Mouse (Mus musculus): ENCODE measurements around the gene Scn2a. TPM values are rescaled to one million over a fixed set of nuclear protein-coding genes. Genes with fewer than 3 reads are reported as not detected.
A peak's percentile ranks its signal among the peaks of the same experiment; 100 is the strongest.

Scn2a gene
- total and polyA plus RNA-seq, 3 experiments, result 0.59 to 4.8 (median 2.3) TPM

DNA sequence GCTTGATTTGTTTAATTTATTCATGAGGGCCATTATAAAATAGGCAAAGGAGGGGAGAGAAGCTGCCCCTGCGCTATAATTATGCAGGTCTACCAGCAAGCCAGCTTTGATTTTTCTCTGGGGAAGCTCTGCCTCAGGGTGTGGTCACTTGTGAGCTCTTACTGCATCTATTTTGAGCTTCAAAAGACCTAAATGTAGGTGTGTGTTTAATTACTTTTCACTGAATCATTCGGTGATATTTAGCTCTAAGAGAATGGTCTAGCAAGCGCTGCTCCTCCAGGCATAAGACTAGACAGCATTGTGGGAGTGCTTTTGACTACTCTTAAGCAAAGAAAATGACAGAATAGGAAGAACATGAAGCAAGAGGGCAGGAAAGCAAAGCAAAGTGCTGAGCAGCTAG, 80.6 kb downstream of the Scn2a start:
- no peak overlapping the region; the same call in 1 of the 2 replicates for H3K4me2 ChIP-seq (ENCODE audit: insufficient read depth, low read depth, poor library complexity, severe bottlenecking)
- peak overlapping the region; percentile 41; the same call in 1 of the 2 replicates for H3K27ac ChIP-seq (ENCODE audit: insufficient read depth, low read depth)
- peaks cover 0 to 14% of the 10 kb centered on the region in 2 experiments; a peak in 2 of 4 replicates for H3K4me1 ChIP-seq (ENCODE audit: control insufficient read depth in 1 of 2, insufficient read depth in 2 of 2)
- peaks cover 0 to 2% of the 10 kb centered on the region in 2 experiments for H3K36me3 ChIP-seq (replicated peaks in 1 of 2; ENCODE audit: control insufficient read depth in 1 of 2, insufficient read depth in 1 of 2, low read length in 1 of 2)
- in situ Hi-C loops (cut with MboI; ENCODE audit: low pct_ligation_motif_present, low pct_unique_long_range_greater_than_20kb, low sequenced_read_pairs) (no loop called here), dilution Hi-C loops (cut with MboI; ENCODE audit: extremely low pct_ligation_motif_present, extremely low pct_unique_long_range_greater_than_20kb, low sequenced_read_pairs) (no loop called here)
- TF ChIP-seq TBP (conservative IDR thresholded peaks at IDR 0.05; ENCODE audit: low read depth, low read length) (no peak), ELF1 (IDR thresholded peaks at IDR 0.05; ENCODE audit: low read depth, low read length) (no peak), SMC3 (IDR thresholded peaks at IDR 0.05; ENCODE audit: low read depth, low read length) (no peak), MAZ (IDR thresholded peaks at IDR 0.05; ENCODE audit: low read depth, low read length) (no peak), BHLHE40 (IDR thresholded peaks at IDR 0.05; ENCODE audit: low read depth, low read length) (no peak), RCOR1 (conservative IDR thresholded peaks at IDR 0.05; ENCODE audit: low read depth, low read length) (no peak), NRF1 (IDR thresholded peaks at IDR 0.05; ENCODE audit: low read depth, low read length) (no peak), POLR2A (IDR thresholded peaks at IDR 0.05; ENCODE audit: low read depth, low read length) (no peak), ZMIZ1 (IDR thresholded peaks at IDR 0.05; ENCODE audit: low read depth, low read length) (no peak), CTCF (conservative IDR thresholded peaks at IDR 0.05 in 1 of 2, IDR thresholded peaks at IDR 0.05 in 1 of 2; ENCODE audit: low read depth in 2 of 2, low read length in 2 of 2) (no peak), TCF12 (IDR thresholded peaks at IDR 0.05; ENCODE audit: low read depth, low read length) (no peak), RAD21 (IDR thresholded peaks at IDR 0.05; ENCODE audit: low read depth, low read length) (no peak), E2F4 (IDR thresholded peaks at IDR 0.05; ENCODE audit: insufficient replicate concordance, low read depth, low read length) (no peak), ZC3H11A (IDR thresholded peaks at IDR 0.05; ENCODE audit: low read depth, low read length) (no peak), MYC (IDR thresholded peaks at IDR 0.05; ENCODE audit: low read depth, low read length) (no peak)
- no peak overlapping the region for H3K4me3 ChIP-seq (replicated peaks in 1 of 3; ENCODE audit: low read depth in 2 of 3, low read length in 2 of 3, poor library complexity in 1 of 3)
- peak; percentile 34 for DNase-seq (ENCODE audit: extremely low read depth)
- no peaks in the 10 kb centered on the region for H3K27me3 ChIP-seq (replicated peaks)
- no peaks in the 10 kb centered on the region for H3K9me3 ChIP-seq (replicated peaks; ENCODE audit: low read length)
- no peaks in the 10 kb centered on the region for H3K79me2 ChIP-seq (replicated peaks; ENCODE audit: control insufficient read depth, extremely low read depth, insufficient read depth, poor library complexity, severe bottlenecking)
- no peak overlapping the region for H3K9ac ChIP-seq (ENCODE audit: insufficient read depth, low read depth)

DNA sequence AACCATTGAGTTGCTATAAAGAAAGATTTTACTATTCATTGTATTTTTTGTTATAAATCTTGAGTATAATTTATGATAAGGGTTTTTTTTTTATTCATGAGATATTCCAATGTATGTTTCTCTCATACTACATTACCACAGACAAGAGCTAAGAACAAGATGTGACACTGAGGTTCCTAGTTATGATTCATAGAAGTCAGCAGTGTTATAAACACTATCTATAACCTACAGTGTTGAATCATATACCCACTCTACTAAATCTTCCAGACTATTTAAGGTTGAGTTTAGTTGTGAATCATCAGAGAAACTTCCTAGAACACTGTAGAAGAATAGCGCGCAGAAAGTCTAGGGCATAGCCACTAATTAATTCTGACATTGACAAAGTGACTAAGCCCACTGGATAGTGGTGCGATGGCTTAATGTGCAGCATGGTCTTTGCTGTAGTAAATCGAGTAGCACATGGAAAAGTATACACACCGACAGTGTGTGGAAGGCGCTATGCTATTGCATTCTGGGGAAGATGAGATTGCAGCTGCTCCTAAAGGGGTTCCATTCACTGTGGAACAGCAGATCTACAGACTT, 101.7 kb downstream of the Scn2a start:
- no peaks in the 10 kb centered on the region for H3K36me3 ChIP-seq (replicated peaks in 1 of 2; ENCODE audit: control insufficient read depth in 1 of 2, insufficient read depth in 1 of 2, low read length in 1 of 2)
- H3K79me2 ChIP-seq (replicated peaks; ENCODE audit: control insufficient read depth, extremely low read depth, insufficient read depth, poor library complexity, severe bottlenecking), result no peaks in the 10 kb centered on the region
- H3K27me3 ChIP-seq (replicated peaks), result no peaks in the 10 kb centered on the region
- TF ChIP-seq GABPA (IDR thresholded peaks at IDR 0.05; ENCODE audit: insufficient replicate concordance, low read depth, low read length) (no peak), USF2 (conservative IDR thresholded peaks at IDR 0.05; ENCODE audit: low read depth, low read length) (no peak), HCFC1 (IDR thresholded peaks at IDR 0.05; ENCODE audit: low read depth, low read length) (no peak), CHD1 (IDR thresholded peaks at IDR 0.05; ENCODE audit: low read depth, low read length) (no peak), MEF2A (IDR thresholded peaks at IDR 0.05; ENCODE audit: borderline replicate concordance, low read depth, low read length) (no peak), RCOR1 (conservative IDR thresholded peaks at IDR 0.05; ENCODE audit: low read depth, low read length) (no peak), TCF12 (IDR thresholded peaks at IDR 0.05; ENCODE audit: low read depth, low read length) (no peak), ZC3H11A (IDR thresholded peaks at IDR 0.05; ENCODE audit: low read depth, low read length) (no peak), UBTF (IDR thresholded peaks at IDR 0.05; ENCODE audit: low read depth, low read length) (no peak), JUN (IDR thresholded peaks at IDR 0.05; ENCODE audit: insufficient read depth, low read depth, low read length) (no peak), ZKSCAN1 (IDR thresholded peaks at IDR 0.05; ENCODE audit: borderline replicate concordance, low read depth, low read length) (no peak), POLR2AphosphoS2 (IDR thresholded peaks at IDR 0.05; ENCODE audit: low read depth, low read length) (no peak), NRF1 (IDR thresholded peaks at IDR 0.05; ENCODE audit: low read depth, low read length) (no peak), KAT2A (IDR thresholded peaks at IDR 0.05; ENCODE audit: insufficient replicate concordance, low read length) (no peak), ZNF384 (IDR thresholded peaks at IDR 0.05; ENCODE audit: low read depth, low read length) (no peak), PAX5 (IDR thresholded peaks at IDR 0.05; ENCODE audit: low read length) (no peak), BHLHE40 (IDR thresholded peaks at IDR 0.05; ENCODE audit: low read depth, low read length) (no peak)
- no peak for DNase-seq (ENCODE audit: extremely low read depth)
- in situ Hi-C loops (cut with MboI; ENCODE audit: low pct_ligation_motif_present, low pct_unique_long_range_greater_than_20kb, low sequenced_read_pairs), result no loop called here
- H3K4me2 ChIP-seq (ENCODE audit: insufficient read depth, low read depth, poor library complexity, severe bottlenecking), result no peak overlapping the region
- no peak overlapping the region for H3K4me3 ChIP-seq (replicated peaks in 1 of 3; ENCODE audit: low read depth in 2 of 3, low read length in 2 of 3, poor library complexity in 1 of 3)
- no peaks in the 10 kb centered on the region for H3K9me3 ChIP-seq (replicated peaks; ENCODE audit: low read length)
- dilution Hi-C loops (cut with MboI; ENCODE audit: extremely low pct_ligation_motif_present, extremely low pct_unique_long_range_greater_than_20kb, low sequenced_read_pairs), result no loop called here
- H3K27ac ChIP-seq (ENCODE audit: insufficient read depth, low read depth), result no peak overlapping the region
- 0 out of 4 replicates have a peak, but pooled peaks cover 0 to 4% of the 10 kb centered on the region in 2 experiments for H3K4me1 ChIP-seq (ENCODE audit: control insufficient read depth in 1 of 2, insufficient read depth in 2 of 2)
- H3K9ac ChIP-seq (ENCODE audit: insufficient read depth, low read depth), result no peak overlapping the region
